Mouse (Mus musculus) layer of hippocampus, adult 18-20 months (tissue): ENCODE measurements around the gene Ints4. TPM values are rescaled to one million over a fixed set of nuclear protein-coding genes. Genes with fewer than 3 reads are reported as not detected.
"Not testable (repeated sequence)": the region's sequence is repeated elsewhere in the genome, so short reads cannot be mapped to it uniquely, and the experiment has no call there.

Experiments
- DNase-seq, 2 experiments: peaks; one replicate each; pipeline ENCODE4 v3.0.0; 2022; ENCODE audit warnings: low spot score in 2 of 2
- long read RNA-seq: library from polyadenylated mRNA; stranded (forward); transcript quantifications from one replicate; pipeline ENCODE4 v2.0.0, GENCODE M21; 2021
- total RNA-seq, 2 experiments: library from RNA; stranded (reverse); gene quantifications; 2 replicates each; pipeline ENCODE4 v1.2.3; 2021

Ints4 gene
- total RNA-seq = 10 to 100 TPM; 31.0 to 34.6 TPM
- long read RNA-seq, transcript Ints4-201 (23 exons, 3,240 nt) = major isoform, 16 of 33 reads
- long read RNA-seq, partial matches to known transcripts = 2 of 33 reads
- long read RNA-seq, other reads (novel, unspliced or antisense) = 15 of 33 reads

DNA sequence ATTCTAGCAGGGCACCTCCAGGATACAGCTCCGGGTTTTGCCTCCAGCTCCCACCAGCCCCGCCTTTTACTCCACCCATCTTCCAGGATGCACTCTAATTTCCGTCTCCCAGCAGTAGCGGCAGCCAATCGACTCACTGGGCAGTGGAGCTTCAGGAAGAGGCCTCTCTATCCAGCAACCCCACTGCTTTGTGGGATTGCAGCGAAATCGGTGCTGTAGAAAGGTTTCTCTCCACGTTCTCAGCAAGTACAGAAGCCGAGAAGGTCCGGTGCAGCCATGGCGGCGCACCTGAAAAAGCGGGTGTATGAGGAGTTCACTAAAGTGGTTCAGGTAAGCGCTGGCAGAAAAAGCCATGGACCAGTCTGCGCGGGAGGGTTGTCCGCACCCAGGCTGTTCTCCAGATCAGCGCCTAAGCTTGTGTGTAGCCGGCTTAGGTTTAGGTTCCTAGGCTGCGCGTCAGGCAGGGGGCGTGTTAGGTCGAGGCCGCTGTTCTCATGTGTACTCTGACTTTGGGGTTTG, at the start of gene Ints4:
Gene Ints4 (plus strand): TSS at position 136 of the 519 bp plus-strand sequence.
- peak; percentile 94 to 97 for DNase-seq

DNA sequence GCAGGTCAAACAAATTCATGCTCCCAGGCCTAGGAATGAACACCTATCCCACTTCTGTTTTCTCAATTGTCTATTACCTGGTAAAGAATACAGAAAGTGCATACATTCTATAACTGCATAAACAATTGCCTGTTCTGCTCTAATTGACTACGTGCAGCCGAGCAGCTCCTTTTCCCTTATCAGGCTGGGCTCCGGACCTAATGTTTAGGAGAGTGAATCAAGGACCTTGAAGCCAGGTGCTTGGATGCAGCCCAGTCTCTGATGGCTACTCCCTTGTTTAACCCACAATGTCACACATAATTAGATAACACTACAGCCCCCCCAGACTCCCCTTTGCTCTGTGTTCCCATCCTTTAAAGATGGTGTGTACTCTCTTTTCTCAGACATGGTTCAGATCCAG, 47.2 kb upstream of the Ints4 start:
- not testable (repeated sequence) for DNase-seq

- DNase-seq = no peak
Measured at GRCm38 (mm10) chr7:97434517-97434916, 46.2 kb upstream of the Ints4 start.

DNA sequence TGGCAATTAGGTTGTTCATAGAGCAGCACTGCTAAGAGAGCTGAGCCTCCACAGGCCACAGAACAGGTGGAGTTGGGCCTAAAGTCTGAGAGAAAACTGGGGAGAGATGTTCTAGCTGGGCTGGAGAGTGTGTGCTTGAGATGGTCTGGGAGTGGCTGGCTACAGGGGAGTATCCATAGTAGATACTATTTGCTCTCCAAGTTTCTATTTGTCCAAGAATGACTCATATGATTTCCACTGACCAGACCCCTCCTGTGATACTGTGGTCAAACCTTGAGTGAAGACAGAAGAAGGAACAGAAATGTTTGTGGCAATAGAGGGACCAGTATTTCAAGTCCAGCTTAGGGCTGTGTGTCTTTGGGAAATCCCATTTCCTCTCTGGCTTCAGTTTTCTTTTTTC, 41.8 kb upstream of the Ints4 start:
- no peak for DNase-seq

- peak; percentile 85 to 93 for DNase-seq
Measured at GRCm38 (mm10) chr7:97446171-97446925, 34.4 kb upstream of the Ints4 start.

GRCm38 (mm10) chr7:97447050-97447531, 33.7 kb upstream of the Ints4 start:
- DNase-seq = peak in 1 of 2 experiments; percentile 58

GRCm38 (mm10) chr7:97451023-97451422, 29.7 kb upstream of the Ints4 start, which contains the start of gene Kctd14:
TSS of gene Kctd14 (plus strand) at chr7:97451323.
- not testable (repeated sequence) for DNase-seq

DNA sequence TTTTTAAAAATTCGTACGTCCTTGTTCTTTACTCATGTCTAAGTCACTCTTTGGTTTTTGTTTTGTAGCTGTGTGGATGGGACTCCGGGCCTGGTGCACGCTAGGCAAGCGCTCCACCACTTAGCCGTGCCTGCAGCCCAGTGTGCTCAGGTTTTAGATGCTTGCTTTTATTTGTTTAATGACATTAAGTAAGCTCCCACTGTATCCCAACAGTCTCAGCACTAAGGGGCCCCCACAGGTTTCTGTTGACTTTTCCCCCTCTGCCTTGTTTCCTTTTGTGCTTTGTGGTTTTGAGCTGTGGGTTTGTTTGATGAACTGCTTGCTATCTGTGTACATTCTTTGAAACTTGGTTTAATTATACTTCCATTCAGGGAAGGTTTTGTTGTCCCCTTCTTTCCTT, 28.6 kb upstream of the Ints4 start:
- no peak for DNase-seq

GRCm38 (mm10) chr7:97453141-97453921, 27.4 kb upstream of the Ints4 start:
- no peak for DNase-seq

- no peak for DNase-seq
Measured at GRCm38 (mm10) chr7:97454795-97455194, 26.0 kb upstream of the Ints4 start.

DNA sequence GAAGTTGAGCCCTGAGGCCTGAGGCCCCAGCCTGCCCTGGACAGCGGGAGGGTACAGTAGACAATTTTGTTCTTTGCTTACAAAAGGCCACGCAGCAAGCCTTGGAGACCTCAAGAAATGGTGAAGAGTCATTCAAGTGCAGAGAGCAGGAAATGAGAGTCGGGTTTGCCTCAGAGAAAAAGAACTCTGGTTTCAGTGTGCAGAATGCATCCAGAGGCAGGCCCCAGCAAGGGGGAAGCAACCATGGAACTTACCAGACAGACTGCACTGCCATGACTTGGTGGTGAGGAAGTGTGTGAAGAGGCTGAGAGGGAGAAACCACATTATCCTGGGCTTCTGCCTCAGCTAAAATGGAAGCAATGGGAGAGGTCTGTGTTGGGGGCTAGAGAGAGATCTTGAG, 25.2 kb upstream of the Ints4 start:
- DNase-seq = no peak

GRCm38 (mm10) chr7:97473001-97473400, 7.8 kb upstream of the Ints4 start:
- DNase-seq = peak; percentile 67 to 89

GRCm38 (mm10) chr7:97479349-97479748, 1.4 kb upstream of the Ints4 start:
- DNase-seq = no peak

GRCm38 (mm10) chr7:97480290-97480689, 466 bp upstream of the Ints4 start:
- DNase-seq = no peak

GRCm38 (mm10) chr7:97483378-97483777, 2.6 kb downstream of the Ints4 start:
- DNase-seq = no peak

DNA sequence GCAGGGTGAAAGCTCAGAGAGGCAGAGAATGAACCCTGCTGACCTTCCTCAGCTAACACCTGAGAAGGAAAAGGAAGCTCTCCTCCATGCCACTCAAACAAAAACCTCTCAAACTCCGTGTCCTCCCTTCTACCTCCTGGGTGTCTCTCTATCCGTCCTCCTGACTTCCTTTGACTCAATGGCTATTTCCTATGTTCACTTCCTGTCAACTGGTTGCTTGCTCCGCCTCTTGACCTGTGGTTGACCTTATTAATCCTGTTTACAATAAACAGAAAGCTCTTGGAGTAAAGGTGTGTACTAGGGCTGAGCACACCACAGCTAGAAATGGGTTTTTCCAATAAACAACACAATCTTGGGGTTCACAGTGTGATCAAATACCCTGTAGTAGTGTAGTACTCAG, 10.4 kb downstream of the Ints4 start:
- no peak for DNase-seq

DNA sequence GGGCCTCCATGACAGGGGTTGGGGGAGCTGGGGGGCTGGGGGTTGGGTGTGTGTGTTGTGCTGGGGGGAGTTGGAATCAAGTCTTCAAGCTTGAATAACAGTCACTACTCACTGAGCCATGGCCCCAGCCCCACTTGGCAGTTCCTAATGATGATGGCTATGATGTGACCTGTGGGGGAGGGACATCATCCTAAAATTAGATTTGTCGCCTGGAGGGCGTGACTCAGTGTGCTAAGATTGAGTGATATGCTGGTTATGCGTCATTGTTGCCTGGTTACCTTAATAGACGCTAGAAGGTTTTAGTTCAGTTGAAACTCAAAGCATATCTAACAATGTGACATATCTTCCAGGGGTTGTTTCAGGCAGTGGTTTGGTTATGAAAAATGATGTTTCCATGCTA, 11.7 kb downstream of the Ints4 start:
- DNase-seq = no peak

DNA sequence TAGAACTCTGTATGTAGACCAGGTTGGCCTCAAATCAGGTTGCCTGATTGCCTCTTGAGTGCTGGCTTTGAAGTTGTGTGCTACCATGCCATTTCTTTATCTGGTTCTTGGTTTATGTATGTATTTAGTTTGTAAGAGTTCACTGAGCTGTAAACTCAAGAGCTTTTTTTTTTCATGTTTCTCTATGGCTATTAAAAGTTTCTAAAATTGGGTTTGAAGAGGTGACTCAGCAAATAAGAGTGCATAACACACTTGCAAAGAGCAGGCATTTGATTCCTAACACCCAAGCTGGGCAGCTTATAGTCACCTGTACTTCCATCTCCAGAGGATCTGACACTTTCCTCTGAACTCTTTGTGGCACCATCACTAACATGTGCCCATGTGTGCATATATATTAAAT, 14.3 kb downstream of the Ints4 start:
- DNase-seq = no peak

GRCm38 (mm10) chr7:97500555-97501209, 19.9 kb downstream of the Ints4 start:
- no peak for DNase-seq

DNA sequence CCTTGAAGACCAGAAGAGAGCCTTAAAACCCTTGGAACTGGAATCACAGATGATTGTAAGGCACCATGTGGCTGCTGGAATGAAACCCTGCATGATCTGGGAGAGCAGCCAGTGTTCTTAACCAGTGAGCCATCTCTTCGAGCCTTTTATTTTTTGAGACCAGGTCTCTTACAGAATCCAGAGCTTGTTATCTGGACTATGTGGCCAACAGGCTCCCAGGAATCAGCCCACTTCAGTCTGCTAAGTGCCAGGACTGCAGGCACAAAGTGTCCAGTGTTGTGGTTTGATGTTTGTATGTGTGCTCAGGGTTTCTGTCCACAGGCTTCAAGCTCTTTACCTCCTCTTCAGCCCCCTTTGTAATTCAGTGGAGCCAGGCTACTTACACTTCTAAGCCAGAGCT, 34.0 kb downstream of the Ints4 start:
- DNase-seq = no peak

DNA sequence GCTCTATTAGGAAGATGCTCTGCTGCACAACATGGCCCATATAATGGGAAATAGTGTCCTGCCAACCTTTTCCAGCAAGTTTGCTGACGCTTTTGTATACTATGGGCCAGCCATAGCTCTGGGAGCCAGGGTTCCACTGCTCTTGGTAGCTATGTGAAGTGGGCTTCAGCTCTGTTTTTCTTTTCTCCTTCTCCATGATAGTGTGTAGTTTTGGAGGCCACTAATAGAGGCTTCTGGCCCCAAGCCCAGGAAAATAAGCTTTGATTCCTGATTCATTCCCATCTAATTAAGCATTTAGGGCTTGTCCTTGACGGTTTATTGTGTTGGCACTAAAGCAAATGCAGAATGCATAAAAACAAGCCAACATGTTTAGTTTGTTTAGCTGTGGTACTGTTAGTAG, 39.2 kb downstream of the Ints4 start:
- DNase-seq = peak in 1 of 2 experiments; percentile 22
